Mouse (Mus musculus) CH12.LX (cell line): ENCODE data around the gene Plekhn1.

Experiments used
- CHD1 ChIP-seq: IDR thresholded peaks from 2 replicates; pipeline ENCODE4 v1.6.1; 2012; ENCODE audit warnings: low read depth, low read length, improper control_type of control experiment, inconsistent platforms
- CTCF ChIP-seq, 2 experiments: IDR thresholded peaks in 1 of 2; conservative IDR thresholded peaks in 1 of 2; 2 replicates each; pipeline ENCODE4 v1.5.1; 2011 to 2012; ENCODE audit warnings: low read depth in 2 of 2, low read length in 2 of 2, improper control_type of control experiment in 1 of 2, inconsistent platforms in 1 of 2, mild to moderate bottlenecking in 1 of 2, moderate library complexity in 1 of 2
- ELF1 ChIP-seq: IDR thresholded peaks from 2 replicates; pipeline ENCODE4 v1.6.1; 2014; ENCODE audit warnings: low read depth, mild to moderate bottlenecking, inconsistent platforms, low read length, improper control_type of control experiment
- MAFK ChIP-seq: IDR thresholded peaks from 2 replicates; pipeline ENCODE4 v1.6.1; 2011; ENCODE audit warnings: low read length, improper control_type of control experiment; ENCODE audit not compliant: insufficient replicate concordance
- NELFE ChIP-seq: IDR thresholded peaks from 2 replicates; pipeline ENCODE4 v1.6.1; 2011; ENCODE audit warnings: low read depth, low read length, improper control_type of control experiment
- POLR2A ChIP-seq: IDR thresholded peaks from 2 replicates; pipeline ENCODE4 v1.6.1; 2011; ENCODE audit warnings: low read depth, mild to moderate bottlenecking, improper control_type of control experiment, low read length
- SMC3 ChIP-seq: IDR thresholded peaks from 2 replicates; pipeline ENCODE4 v1.6.1; 2011; ENCODE audit warnings: low read depth, low read length, improper control_type of control experiment
- TBP ChIP-seq: conservative IDR thresholded peaks from 2 replicates; pipeline ENCODE4 v1.6.1; 2011; ENCODE audit warnings: low read depth, low read length, improper control_type of control experiment
- USF1 ChIP-seq: IDR thresholded peaks from 2 replicates; pipeline ENCODE4 v1.6.1; 2014; ENCODE audit warnings: low read depth, mild to moderate bottlenecking, inconsistent platforms, low read length, improper control_type of control experiment
- ZMIZ1 ChIP-seq: IDR thresholded peaks from 2 replicates; pipeline ENCODE4 v1.6.1; 2012; ENCODE audit warnings: low read depth, mild to moderate bottlenecking, inconsistent platforms, low read length, improper control_type of control experiment
- ZNF384 ChIP-seq: IDR thresholded peaks from 2 replicates; pipeline ENCODE4 v1.6.1; 2012; ENCODE audit warnings: low read depth, low read length, improper control_type of control experiment, inconsistent platforms

GRCm38 (mm10) chr4:156217838-156218237 lies 16.8 kb downstream of the Plekhn1 start:
- TF ChIP-seq MAFK: no peak
- TF ChIP-seq CTCF (conservative IDR thresholded peaks at IDR 0.05 in 1 of 2, IDR thresholded peaks at IDR 0.05 in 1 of 2; ENCODE audit: low read depth in 2 of 2, low read length in 2 of 2): no peak
- no peak for TF ChIP-seq TBP
- TF ChIP-seq ZNF384: no peak
- no peak for TF ChIP-seq POLR2A
- no peak for TF ChIP-seq ELF1
- TF ChIP-seq SMC3: no peak
- no peak for TF ChIP-seq CHD1
- TF ChIP-seq USF1: no peak
- TF ChIP-seq ZMIZ1: no peak
- TF ChIP-seq NELFE: no peak
